Mouse (Mus musculus) embryo, embryonic 11.5 days (tissue): ENCODE data around the gene Insc.

Experiments used
- DNase-seq: peaks from one replicate; pipeline ENCODE4 v3.0.0-alpha.2; 2012; ENCODE audit warnings: low read depth, low spot score

Insc gene

GRCm38 (mm10) chr7:114762660-114763059 is 19.2 kb downstream of the Insc start:
- no peak for DNase-seq

GRCm38 (mm10) chr7:114765273-114765672 is 21.8 kb downstream of the Insc start:
- DNase-seq = no peak

- no peak for DNase-seq
Measured at GRCm38 (mm10) chr7:114766523-114766922, 23.0 kb downstream of the Insc start.

GRCm38 (mm10) chr7:114768516-114768915 is 25.0 kb downstream of the Insc start:
- no peak for DNase-seq

- DNase-seq = no peak
Measured at GRCm38 (mm10) chr7:114769041-114769440, 25.5 kb downstream of the Insc start.

- DNase-seq = no peak
Measured at GRCm38 (mm10) chr7:114770586-114770985, 27.1 kb downstream of the Insc start.

- DNase-seq = no peak
Measured at GRCm38 (mm10) chr7:114771801-114772200, 28.3 kb downstream of the Insc start.

- DNase-seq = no peak
Measured at GRCm38 (mm10) chr7:114773781-114774180, 30.3 kb downstream of the Insc start.

- DNase-seq = no peak
Measured at GRCm38 (mm10) chr7:114775856-114776255, 32.4 kb downstream of the Insc start.

- no peak for DNase-seq
Measured at GRCm38 (mm10) chr7:114778156-114778770, 34.8 kb downstream of the Insc start.

GRCm38 (mm10) chr7:114779056-114779660 is 35.7 kb downstream of the Insc start:
- DNase-seq = no peak

- DNase-seq = no peak
Measured at GRCm38 (mm10) chr7:114783291-114783690, 39.8 kb downstream of the Insc start.

GRCm38 (mm10) chr7:114791087-114791486 is 47.6 kb downstream of the Insc start:
- no peak for DNase-seq

GRCm38 (mm10) chr7:114792026-114792425 is 48.5 kb downstream of the Insc start:
- no peak for DNase-seq

- DNase-seq = no peak
Measured at GRCm38 (mm10) chr7:114794400-114794799, 50.9 kb downstream of the Insc start.

- DNase-seq = no peak
Measured at GRCm38 (mm10) chr7:114802576-114802975, 59.1 kb downstream of the Insc start.

GRCm38 (mm10) chr7:114805311-114805710 is 61.8 kb downstream of the Insc start:
- no peak for DNase-seq

- no peak for DNase-seq
Measured at GRCm38 (mm10) chr7:114807343-114807742, 63.8 kb downstream of the Insc start.

- no peak for DNase-seq
Measured at GRCm38 (mm10) chr7:114808341-114808740, 64.8 kb downstream of the Insc start.

- DNase-seq = peak; percentile 78
Measured at GRCm38 (mm10) chr7:114817291-114817806, 73.9 kb downstream of the Insc start.

GRCm38 (mm10) chr7:114817879-114818278 is 74.4 kb downstream of the Insc start:
- no peak for DNase-seq

- no peak for DNase-seq
Measured at GRCm38 (mm10) chr7:114818351-114818750, 74.9 kb downstream of the Insc start.

- no peak for DNase-seq
Measured at GRCm38 (mm10) chr7:114818836-114819235, 75.3 kb downstream of the Insc start.
